Mouse (Mus musculus) frontal cortex, adult (tissue): ENCODE measurements around the gene Pptc7.

Experiments
- ATAC-seq: cut with Nextera tagmentation; 2 replicates; pipeline ENCODE4 v1.9.2; 2017; ENCODE audit warnings: mild to moderate bottlenecking, moderate library complexity, mixed read lengths; ENCODE audit not compliant: low TSS enrichment

Gene Pptc7

GRCm38 (mm10) chr5:122284183-122285028 is at the start of gene Pptc7:
Pptc7 (plus strand) TSS chr5:122284365.
- peak; percentile 76 for ATAC-seq

- no peak for ATAC-seq
These were observed 48.8 kb upstream of the Pptc7 start for GRCm38 (mm10) chr5:122235196-122235836.

GRCm38 (mm10) chr5:122237200-122237599 is 47.0 kb upstream of the Pptc7 start:
- peak; percentile 70 for ATAC-seq

GRCm38 (mm10) chr5:122239618-122240017 is 44.5 kb upstream of the Pptc7 start:
- no peak for ATAC-seq

- ATAC-seq: no peak
These were observed 43.6 kb upstream of the Pptc7 start for GRCm38 (mm10) chr5:122240521-122240920.

- ATAC-seq: peak; percentile 16; the same call in 1 of the 2 replicates
These were observed 43.2 kb upstream of the Pptc7 start for GRCm38 (mm10) chr5:122240989-122241388.

- no peak for ATAC-seq
These were observed 41.5 kb upstream of the Pptc7 start for GRCm38 (mm10) chr5:122242521-122243123.

GRCm38 (mm10) chr5:122243781-122244523 is 40.2 kb upstream of the Pptc7 start:
- no peak for ATAC-seq

GRCm38 (mm10) chr5:122245186-122245585 is 39.0 kb upstream of the Pptc7 start:
- no peak for ATAC-seq

- ATAC-seq: no peak
These were observed 37.5 kb upstream of the Pptc7 start for GRCm38 (mm10) chr5:122246547-122247167.

- peak; percentile 72; the same call in 1 of the 2 replicates for ATAC-seq
These were observed 36.6 kb upstream of the Pptc7 start for GRCm38 (mm10) chr5:122247529-122247928.

- ATAC-seq: no peak
These were observed 36.2 kb upstream of the Pptc7 start for GRCm38 (mm10) chr5:122247934-122248333.

- no peak for ATAC-seq
These were observed 34.9 kb upstream of the Pptc7 start for GRCm38 (mm10) chr5:122249281-122249680.

- ATAC-seq: peak; percentile 54; the same call in 1 of the 2 replicates
These were observed 32.1 kb upstream of the Pptc7 start for GRCm38 (mm10) chr5:122251895-122252606.

- ATAC-seq: no peak
These were observed 26.0 kb upstream of the Pptc7 start for GRCm38 (mm10) chr5:122258027-122258741.

- ATAC-seq: no peak
These were observed 22.1 kb upstream of the Pptc7 start for GRCm38 (mm10) chr5:122262104-122262503.

- peak; percentile 98 for ATAC-seq
These were observed 19.9 kb upstream of the Pptc7 start, which contains the start of gene Tctn1 for GRCm38 (mm10) chr5:122263933-122264905. Tctn1 (minus strand) TSS chr5:122264460.

- ATAC-seq: no peak
These were observed 19.0 kb upstream of the Pptc7 start for GRCm38 (mm10) chr5:122265187-122265586.

GRCm38 (mm10) chr5:122265942-122266341 is 18.2 kb upstream of the Pptc7 start:
- no peak for ATAC-seq
